Mouse (Mus musculus) intestine, postnatal 0 days (tissue): ENCODE data around the gene Tfdp1. TPM values are rescaled to one million over a fixed set of nuclear protein-coding genes. Genes with fewer than 3 reads are reported as not detected.

Experiments
- ATAC-seq: fragments of 200-750 bp; cut with Nextera tagmentation; 2 replicates; pipeline ENCODE4 v1.8.0; 2017; ENCODE audit warnings: mild to moderate bottlenecking, moderate TSS enrichment, moderate library complexity
- H3K27ac ChIP-seq: fragments of 300-500 bp; sonication (generic); 2 replicates; pipeline ENCODE4 v1.5.1; 2014; ENCODE audit warnings: mild to moderate bottlenecking, low read depth, low read length, moderate library complexity
- H3K27me3 ChIP-seq: fragments of 300-500 bp; sonication (generic); replicated peaks from 2 replicates; pipeline ENCODE4 v1.6.1; 2014; ENCODE audit warnings: low read length, mixed read lengths; ENCODE audit not compliant: control insufficient read depth, insufficient read depth
- H3K36me3 ChIP-seq: fragments of 300-500 bp; sonication (generic); 2 replicates; pipeline ENCODE4 v1.6.1; 2014; ENCODE audit warnings: mild to moderate bottlenecking, moderate library complexity; ENCODE audit not compliant: control insufficient read depth, insufficient read depth
- H3K4me1 ChIP-seq: fragments of 300-500 bp; sonication (generic); replicated peaks from 2 replicates; pipeline ENCODE4 v1.6.1; 2014; ENCODE audit warnings: antibody characterized with exemption, low read length, mixed read lengths; ENCODE audit not compliant: control insufficient read depth, insufficient read depth
- H3K4me2 ChIP-seq: fragments of 300-500 bp; sonication (generic); replicated peaks from 2 replicates; pipeline ENCODE4 v1.6.1; 2014; ENCODE audit warnings: low read depth, mild to moderate bottlenecking, moderate library complexity
- H3K4me3 ChIP-seq: fragments of 300-500 bp; sonication (generic); 2 replicates; pipeline ENCODE4 v1.5.1; 2014; ENCODE audit warnings: low read depth, low read length
- H3K9ac ChIP-seq: fragments of 300-500 bp; sonication (generic); 2 replicates; pipeline ENCODE4 v1.6.1; 2014; ENCODE audit warnings: mild to moderate bottlenecking, low read depth, low read length
- H3K9me3 ChIP-seq: fragments of 300-500 bp; sonication (generic); 2 replicates; pipeline ENCODE4 v1.6.1; 2016; ENCODE audit warnings: mixed run types; ENCODE audit not compliant: control insufficient read depth
- CTCF ChIP-seq: sonication (generic); IDR thresholded peaks from 2 replicates; pipeline ENCODE4 v1.5.1; 2016; ENCODE audit warnings: low read depth, mild to moderate bottlenecking, control low read depth, antibody characterized with exemption, moderate library complexity
- WGBS: fragments of 180-500 bp; shearing (Covaris S2); extraction: QIAGEN DNeasy Blood & Tissue Kit; methylation state at CpG from one replicate; pipeline ENCODE4 v1.1.7; 2014; 5-methylcytosine and 5-hydroxymethylcytosine counted together
- polyA plus RNA-seq: library from polyadenylated mRNA; unstranded; fragments of >200 nt; fragmentation: Nextera tagmentation; extraction: Ambion mirVana; gene quantifications from 2 replicates; pipeline ENCODE4 v1.2.1, GENCODE M21; 2015

The Tfdp1 gene
- polyA plus RNA-seq, 1 experiment from 2014 or later = 50.3 TPM

DNA sequence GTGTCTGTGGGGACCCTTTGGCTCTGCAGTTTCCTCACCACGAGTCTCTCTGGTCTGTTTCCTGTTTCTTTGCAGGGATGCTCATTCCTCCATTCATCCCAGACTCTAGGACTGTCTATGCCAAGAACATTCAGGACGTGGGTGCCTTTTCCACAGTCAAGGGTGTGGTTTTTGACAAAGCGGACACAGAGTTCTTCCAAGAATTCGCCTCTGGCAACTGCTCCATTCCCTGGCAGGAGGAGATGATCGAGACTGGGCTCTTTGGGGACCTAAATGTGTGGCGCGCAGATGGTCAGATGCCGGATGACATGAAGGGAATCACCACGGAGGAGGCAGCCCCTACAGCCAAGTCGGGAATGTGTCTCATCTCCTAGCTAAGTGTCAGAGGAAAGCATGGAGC, 77.3 kb downstream of the Tfdp1 start:
- Histone ChIP-seq H3K9me3 (no peaks in the 10 kb centered on the region), H3K27ac (no peak overlapping the region), H3K4me3 (no peak overlapping the region), H3K27me3 (no peaks in the 10 kb centered on the region), H3K4me1 (no peaks in the 10 kb centered on the region), H3K36me3 (no peaks in the 10 kb centered on the region), H3K9ac (no peak overlapping the region), H3K4me2 (no peak overlapping the region)
- no peak for ATAC-seq
- TF ChIP-seq CTCF = no peak
- 78% methylated on average over 10 of the region's 10 CpGs for WGBS

- no peak for TF ChIP-seq CTCF
- 43% methylated on average over 2 of the region's 2 CpGs for WGBS
Observed at GRCm38 (mm10) chr8:13419111-13419639, 80.6 kb downstream of the Tfdp1 start.

DNA sequence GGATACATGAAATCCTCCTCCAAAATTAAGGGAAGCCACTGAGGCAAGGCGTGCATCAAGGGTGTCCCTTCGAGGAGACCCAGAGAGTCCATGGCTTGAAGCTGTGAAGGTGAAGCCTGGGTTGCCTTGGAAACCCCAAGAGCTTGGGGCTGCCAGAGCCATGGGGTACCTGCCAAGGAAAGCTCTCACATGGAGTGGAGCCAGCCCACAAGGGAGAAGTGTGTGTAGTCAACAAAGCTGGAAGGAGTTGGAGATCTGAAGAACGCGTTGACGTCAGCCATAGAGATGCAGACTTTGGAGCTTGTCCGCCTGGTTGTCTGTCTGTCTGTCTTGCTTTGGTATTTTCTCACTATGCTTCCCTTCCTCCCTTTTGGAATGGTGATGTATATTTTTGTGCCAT, 82.4 kb downstream of the Tfdp1 start:
- no peak for ATAC-seq
- Histone ChIP-seq H3K4me3 (no peak overlapping the region), H3K4me2 (no peak overlapping the region), H3K27me3 (no peaks in the 10 kb centered on the region), H3K36me3 (no peaks in the 10 kb centered on the region), H3K9ac (no peak overlapping the region), H3K4me1 (no peaks in the 10 kb centered on the region), H3K9me3 (no peaks in the 10 kb centered on the region), H3K27ac (no peak overlapping the region)
- TF ChIP-seq CTCF = no peak
- WGBS = 89% methylated on average over 6 of the region's 6 CpGs

More at GRCm38 (mm10) chr8:13419111-13419639, 80.6 kb downstream of the Tfdp1 start:
- no peaks in the 10 kb centered on the region for H3K4me1 ChIP-seq
- H3K4me2 ChIP-seq = no peak overlapping the region
- H3K9me3 ChIP-seq = no peaks in the 10 kb centered on the region
- ATAC-seq = no peak
- no peak overlapping the region for H3K27ac ChIP-seq
- H3K9ac ChIP-seq = no peak overlapping the region
- H3K36me3 ChIP-seq = no peaks in the 10 kb centered on the region
- no peak overlapping the region for H3K4me3 ChIP-seq
- no peaks in the 10 kb centered on the region for H3K27me3 ChIP-seq

DNA sequence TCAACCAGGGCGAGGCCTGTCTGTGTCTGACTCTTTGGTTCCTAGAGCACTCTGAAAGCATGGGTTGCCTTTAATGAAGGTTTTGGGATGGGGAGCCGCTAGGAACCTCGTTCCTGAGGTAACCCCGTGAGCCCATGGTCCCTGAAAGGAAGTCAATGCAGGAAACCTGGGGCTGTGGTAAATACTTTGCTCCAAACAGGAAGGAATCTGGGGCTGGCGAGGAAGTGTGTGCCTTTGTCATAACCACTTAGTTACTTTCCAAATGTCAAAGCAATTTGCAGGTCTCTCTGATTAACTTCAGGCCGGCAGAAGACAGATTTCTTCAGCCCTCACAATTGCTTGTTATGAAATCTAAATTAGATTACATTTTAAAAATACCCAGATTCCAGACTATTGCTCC, 88.8 kb downstream of the Tfdp1 start:
- Histone ChIP-seq H3K9me3 (no peaks in the 10 kb centered on the region), H3K4me1 (no peaks in the 10 kb centered on the region), H3K27ac (no peak overlapping the region), H3K36me3 (no peaks in the 10 kb centered on the region), H3K27me3 (no peaks in the 10 kb centered on the region), H3K4me3 (no peak overlapping the region), H3K4me2 (no peak overlapping the region), H3K9ac (no peak overlapping the region)
- 62% methylated on average over 6 of the region's 6 CpGs for WGBS
- no peak for TF ChIP-seq CTCF
- no peak for ATAC-seq

Other genes with a start within 250 kb of the Tfdp1 start
- 9.6 TPM in 2 replicates for gene Pcid2, start 233.3 kb upstream of the Tfdp1 start, polyA plus RNA-seq
- 44.9 and 49.7 TPM in 2 replicates for gene Cul4a, start 233.1 kb upstream of the Tfdp1 start, polyA plus RNA-seq
- gene Lamp1, start 179.6 kb upstream of the Tfdp1 start, polyA plus RNA-seq = 847 and 854 TPM in 2 replicates
- gene Grtp1, start 138.1 kb upstream of the Tfdp1 start, polyA plus RNA-seq = 110 and 113 TPM in 2 replicates
- gene Adprhl1, start 84.6 kb upstream of the Tfdp1 start, polyA plus RNA-seq = 0.48 TPM in 1 of 2 replicates, not detected in the other
- 7.3 and 7.9 TPM in 2 replicates for gene Dcun1d2, start 50.6 kb upstream of the Tfdp1 start, polyA plus RNA-seq
- gene Tmco3, start 50.6 kb upstream of the Tfdp1 start, polyA plus RNA-seq = 18.5 and 22.2 TPM in 2 replicates
- gene Atp4b, start 58.1 kb downstream of the Tfdp1 start, polyA plus RNA-seq = not detected in 2 replicates
- not detected in 2 replicates for gene Grk1, start 66.3 kb downstream of the Tfdp1 start, polyA plus RNA-seq
- gene Tmem255b, start 96.4 kb downstream of the Tfdp1 start, polyA plus RNA-seq = 5.8 and 6.1 TPM in 2 replicates
- gene Gas6, start 155.7 kb downstream of the Tfdp1 start, polyA plus RNA-seq = 75.6 and 77.3 TPM in 2 replicates
- gene 1700029H14Rik, start 223.7 kb downstream of the Tfdp1 start, polyA plus RNA-seq = not detected in 2 replicates